Mouse (Mus musculus) stomach, embryonic 16.5 days (tissue): ENCODE data around the gene Pck2. TPM values are rescaled to one million over a fixed set of nuclear protein-coding genes. Genes with fewer than 3 reads are reported as not detected.

ENCODE experiments used
- ATAC-seq: fragments of 200-750 bp; cut with Nextera tagmentation; 2 replicates; pipeline ENCODE4 v1.8.0; 2017; ENCODE audit warnings: moderate number of reproducible peaks, moderate TSS enrichment; ENCODE audit not compliant: insufficient read depth, low FRiP score
- H3K27ac ChIP-seq: fragments of 300-500 bp; sonication (generic); 2 replicates; pipeline ENCODE4 v1.5.1; 2014; ENCODE audit warnings: low read length
- H3K27me3 ChIP-seq: fragments of 300-500 bp; sonication (generic); 2 replicates; pipeline ENCODE4 v1.6.1; 2014; ENCODE audit warnings: low read length, control low read depth, mixed read lengths; ENCODE audit not compliant: control insufficient read depth, insufficient read depth
- H3K36me3 ChIP-seq: fragments of 300-500 bp; sonication (generic); 2 replicates; pipeline ENCODE4 v1.6.1; 2014; ENCODE audit warnings: low read length; ENCODE audit not compliant: control insufficient read depth, insufficient read depth
- H3K4me1 ChIP-seq: fragments of 300-500 bp; sonication (generic); 2 replicates; pipeline ENCODE4 v1.6.1; 2014; ENCODE audit warnings: low read length, control low read depth, mixed read lengths; ENCODE audit not compliant: control insufficient read depth, insufficient read depth
- H3K4me2 ChIP-seq: fragments of 300-500 bp; sonication (generic); 2 replicates; pipeline ENCODE4 v1.6.1; 2014; ENCODE audit warnings: low read depth, low read length, mixed read lengths
- H3K4me3 ChIP-seq: fragments of 300-500 bp; sonication (generic); replicated peaks from 2 replicates; pipeline ENCODE4 v1.5.1; 2014; ENCODE audit warnings: mild to moderate bottlenecking, low read length
- H3K9ac ChIP-seq: fragments of 300-500 bp; sonication (generic); 2 replicates; pipeline ENCODE4 v1.6.1; 2014; ENCODE audit warnings: low read length
- H3K9me3 ChIP-seq: fragments of 300-500 bp; sonication (generic); replicated peaks from 2 replicates; pipeline ENCODE4 v1.6.1; 2016; ENCODE audit warnings: low read length, control low read depth; ENCODE audit not compliant: control insufficient read depth
- WGBS: fragments of 180-500 bp; shearing (Covaris S2); extraction: QIAGEN DNeasy Blood & Tissue Kit; methylation state at CpG from one replicate; pipeline ENCODE4 v1.1.7; 2014; 5-methylcytosine and 5-hydroxymethylcytosine counted together
- polyA plus RNA-seq: library from polyadenylated mRNA; unstranded; fragments of >200 nt; fragmentation: Nextera tagmentation; extraction: Ambion mirVana; gene quantifications from 2 replicates; pipeline ENCODE4 v1.2.1, GENCODE M21; 2015

Pck2 gene
- polyA plus RNA-seq, 1 experiment from 2014 or later = 50.1 TPM

GRCm38 (mm10) chr14:55524062-55524461 lies 16.0 kb upstream of the Pck2 start:
- no peak overlapping the region for H3K4me3 ChIP-seq
- no peak for ATAC-seq
- H3K4me2 ChIP-seq = no peak overlapping the region
- no peak overlapping the region for H3K9ac ChIP-seq
- H3K4me1 ChIP-seq = no peaks in the 10 kb centered on the region
- no peaks in the 10 kb centered on the region for H3K36me3 ChIP-seq
- no peak overlapping the region for H3K27ac ChIP-seq
- H3K27me3 ChIP-seq = peaks cover 19% of the 10 kb centered on the region
- no peaks in the 10 kb centered on the region for H3K9me3 ChIP-seq
- 47% methylated on average over 4 of the region's 4 CpGs for WGBS

GRCm38 (mm10) chr14:55524785-55525184 lies 15.3 kb upstream of the Pck2 start, which contains the start of gene Nrl:
Gene Nrl (minus strand): TSS chr14:55524981.
- Histone ChIP-seq H3K36me3 (no peaks in the 10 kb centered on the region), H3K4me3 (no peak within 1 kb of the TSS), H3K9me3 (no peaks in the 10 kb centered on the region), H3K27me3 (peaks cover 19% of the 10 kb centered on the region), H3K27ac (no peak within 1 kb of the TSS), H3K4me2 (no peak within 1 kb of the TSS), H3K4me1 (no peaks in the 10 kb centered on the region), H3K9ac (no peak within 1 kb of the TSS)
- WGBS = 21% methylated on average over 8 of the region's 8 CpGs
- no peak for ATAC-seq

- no peak overlapping the region for H3K4me3 ChIP-seq
- no peaks in the 10 kb centered on the region for H3K4me1 ChIP-seq
- no peak overlapping the region for H3K27ac ChIP-seq
- peaks cover 7% of the 10 kb centered on the region; the same call in 1 of the 2 replicates for H3K27me3 ChIP-seq
- H3K9ac ChIP-seq = no peak overlapping the region
- no peak overlapping the region for H3K4me2 ChIP-seq
- H3K9me3 ChIP-seq = no peaks in the 10 kb centered on the region
- WGBS = 60% methylated on average over 2 of the region's 2 CpGs
- H3K36me3 ChIP-seq = no peaks in the 10 kb centered on the region
- ATAC-seq = no peak
These were observed 13.4 kb upstream of the Pck2 start for GRCm38 (mm10) chr14:55526674-55527073.

GRCm38 (mm10) chr14:55527940-55528339 lies 12.1 kb upstream of the Pck2 start:
- Histone ChIP-seq H3K27me3 (no peaks in the 10 kb centered on the region), H3K4me2 (no peak overlapping the region), H3K9me3 (no peaks in the 10 kb centered on the region), H3K4me3 (no peak overlapping the region), H3K9ac (no peak overlapping the region), H3K36me3 (no peaks in the 10 kb centered on the region), H3K27ac (no peak overlapping the region), H3K4me1 (no peaks in the 10 kb centered on the region)
- WGBS = 22% methylated on average over 3 of the region's 3 CpGs
- ATAC-seq = no peak

GRCm38 (mm10) chr14:55536116-55536745 lies 3.8 kb upstream of the Pck2 start:
- H3K4me3 ChIP-seq = no peak overlapping the region
- no peaks in the 10 kb centered on the region for H3K9me3 ChIP-seq
- no peaks in the 10 kb centered on the region for H3K36me3 ChIP-seq
- H3K27me3 ChIP-seq = no peaks in the 10 kb centered on the region
- H3K4me1 ChIP-seq = peaks cover 9% of the 10 kb centered on the region
- 41% methylated on average over 6 of the region's 6 CpGs for WGBS
- no peak for ATAC-seq
- H3K27ac ChIP-seq = no peak overlapping the region
- no peak overlapping the region for H3K9ac ChIP-seq
- no peak overlapping the region for H3K4me2 ChIP-seq

GRCm38 (mm10) chr14:55540787-55541321 lies 788 bp downstream of the Pck2 start:
- Histone ChIP-seq H3K9ac (peak overlapping the region; percentile 76), H3K4me1 (peaks cover 14% of the 10 kb centered on the region), H3K27ac (peak overlapping the region; percentile 91), H3K27me3 (no peaks in the 10 kb centered on the region), H3K4me2 (peak overlapping the region; percentile 53), H3K36me3 (no peaks in the 10 kb centered on the region; the same call in 1 of the 2 replicates), H3K9me3 (no peaks in the 10 kb centered on the region), H3K4me3 (peak overlapping the region; percentile 56)
- WGBS = 1% methylated on average over 10 of the region's 10 CpGs
- peak; percentile 63 for ATAC-seq

- H3K4me1 ChIP-seq = peaks cover 14% of the 10 kb centered on the region
- no peaks in the 10 kb centered on the region for H3K27me3 ChIP-seq
- no peaks in the 10 kb centered on the region for H3K9me3 ChIP-seq
- 95% methylated on average over 12 of the region's 12 CpGs for WGBS
- no peaks in the 10 kb centered on the region; the same call in 1 of the 2 replicates for H3K36me3 ChIP-seq
- H3K4me2 ChIP-seq = no peak overlapping the region
- no peak for ATAC-seq
- no peak overlapping the region for H3K27ac ChIP-seq
- no peak overlapping the region for H3K4me3 ChIP-seq
- no peak overlapping the region for H3K9ac ChIP-seq
These were observed 2.2 kb downstream of the Pck2 start for GRCm38 (mm10) chr14:55542268-55542667.

- Histone ChIP-seq H3K27ac (no peak overlapping the region), H3K36me3 (peaks cover 5% of the 10 kb centered on the region; the same call in 1 of the 2 replicates), H3K4me3 (no peak overlapping the region), H3K27me3 (no peaks in the 10 kb centered on the region), H3K4me2 (no peak overlapping the region), H3K9me3 (no peaks in the 10 kb centered on the region), H3K4me1 (peaks cover 14% of the 10 kb centered on the region), H3K9ac (no peak overlapping the region)
- 72% methylated on average over 9 of the region's 9 CpGs for WGBS
- no peak for ATAC-seq
These were observed 4.3 kb downstream of the Pck2 start for GRCm38 (mm10) chr14:55544334-55544733.

- peaks cover 5% of the 10 kb centered on the region; the same call in 1 of the 2 replicates for H3K36me3 ChIP-seq
- 77% methylated on average over 6 of the region's 6 CpGs for WGBS
- no peak for ATAC-seq
These were observed 10.1 kb downstream of the Pck2 start for GRCm38 (mm10) chr14:55550191-55550590.

More at GRCm38 (mm10) chr14:55550191-55550590, 10.1 kb downstream of the Pck2 start:
- Histone ChIP-seq H3K4me1 (no peaks in the 10 kb centered on the region), H3K9ac (no peak overlapping the region), H3K4me2 (no peak overlapping the region), H3K4me3 (no peak overlapping the region), H3K9me3 (no peaks in the 10 kb centered on the region), H3K27ac (no peak overlapping the region), H3K27me3 (no peaks in the 10 kb centered on the region)
